Mouse (Mus musculus) ES-CJ7 (cell line): ENCODE results near the gene Zfp607b.

Experiments used
- DNase-seq: peaks from one replicate; pipeline ENCODE4 v3.0.0; 2011; ENCODE audit warnings: low read depth, low spot score

Gene Zfp607b

GRCm38 (mm10) chr7:27688815-27689612, at the start of gene Zfp607b:
Gene Zfp607b, plus strand, starts transcription at chr7:27689340.
- DNase-seq = peak; percentile 98

- DNase-seq = peak; percentile 74
Observed at GRCm38 (mm10) chr7:27644471-27644870, 44.7 kb upstream of the Zfp607b start.

GRCm38 (mm10) chr7:27646516-27646915, 42.6 kb upstream of the Zfp607b start:
- DNase-seq = peak; percentile 77

DNA sequence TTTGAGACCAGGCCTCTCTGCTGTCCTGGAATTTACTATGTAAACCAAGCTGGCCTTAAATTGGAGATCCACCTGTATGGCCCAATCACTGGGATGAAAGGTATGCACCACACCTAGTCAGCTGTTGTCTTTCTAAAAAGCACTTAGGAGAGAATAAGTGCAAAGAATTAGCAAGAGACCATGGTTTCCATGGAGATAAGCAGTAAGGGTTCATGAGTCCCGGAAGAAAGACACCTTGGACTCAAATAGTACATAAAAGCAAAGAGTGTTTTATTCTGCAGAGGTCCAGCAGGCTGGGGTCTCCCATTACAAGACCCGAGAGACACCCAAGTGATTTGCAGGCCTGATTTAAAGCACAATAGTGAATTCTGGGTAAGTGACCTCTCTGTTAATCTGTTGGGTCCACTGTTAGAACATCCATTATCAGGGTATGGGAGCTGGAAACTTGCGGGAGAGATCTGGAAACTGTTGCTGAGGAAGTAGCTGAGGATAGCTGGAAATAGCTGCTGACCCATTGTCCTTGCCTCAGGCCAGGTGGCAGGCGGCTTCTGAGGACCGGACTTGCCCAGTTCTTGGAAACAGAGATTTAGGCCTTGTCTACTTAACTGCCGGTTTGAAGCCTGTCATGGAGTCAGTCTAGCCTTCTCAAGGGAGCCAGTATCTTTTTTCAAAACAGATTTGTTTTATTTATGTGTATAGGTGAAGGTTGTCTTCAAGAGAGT, 41.7 kb upstream of the Zfp607b start:
- peak; percentile 81 for DNase-seq

DNA sequence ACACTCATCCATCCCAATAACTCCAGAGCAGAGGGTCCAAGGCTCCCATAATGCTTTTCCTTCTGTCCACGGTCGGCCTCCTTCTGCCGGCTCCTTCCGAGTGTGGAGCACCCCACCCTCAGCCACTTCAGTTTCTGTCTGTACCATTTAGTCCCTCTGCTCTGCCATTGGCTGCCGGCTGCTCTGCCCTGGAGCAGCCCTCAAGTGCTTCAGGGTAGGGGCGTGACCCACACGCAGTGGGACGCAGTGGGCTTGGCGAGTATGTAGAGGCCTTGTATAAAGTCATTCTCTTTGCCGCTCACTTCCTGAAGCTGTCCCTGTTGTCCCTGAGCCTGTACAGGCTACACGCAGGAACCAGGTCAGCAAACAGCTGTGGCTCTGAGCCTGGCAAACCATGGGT, 39.4 kb upstream of the Zfp607b start:
- peak; percentile 92 for DNase-seq

DNA sequence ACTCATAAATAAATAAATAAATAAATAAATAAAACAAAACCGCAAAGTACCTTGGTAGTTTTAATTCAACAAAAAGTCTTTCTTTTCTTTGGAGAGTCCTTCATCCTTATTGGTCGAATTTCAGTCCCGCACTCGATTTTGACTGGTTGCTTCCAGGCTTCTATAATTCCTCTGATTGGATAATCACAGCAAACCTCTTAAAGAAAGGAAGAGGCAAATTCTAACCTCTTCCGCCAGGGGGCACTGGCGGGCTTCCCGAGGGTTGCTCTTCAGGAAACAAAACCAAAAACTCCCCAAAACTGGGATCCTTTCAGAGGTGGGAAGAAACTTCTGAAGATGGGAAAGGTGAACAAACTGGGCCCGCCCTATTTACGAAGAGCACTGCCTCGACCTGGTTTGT, 38.2 kb upstream of the Zfp607b start:
- peak; percentile 93 for DNase-seq

- DNase-seq = peak; percentile 84
Observed at GRCm38 (mm10) chr7:27653681-27654437, 35.3 kb upstream of the Zfp607b start, which contains the start of gene Ttc9b. Gene Ttc9b, plus strand, starts transcription at chr7:27653915.

- peak; percentile 79 for DNase-seq
Observed at GRCm38 (mm10) chr7:27654607-27655276, 34.4 kb upstream of the Zfp607b start.

DNA sequence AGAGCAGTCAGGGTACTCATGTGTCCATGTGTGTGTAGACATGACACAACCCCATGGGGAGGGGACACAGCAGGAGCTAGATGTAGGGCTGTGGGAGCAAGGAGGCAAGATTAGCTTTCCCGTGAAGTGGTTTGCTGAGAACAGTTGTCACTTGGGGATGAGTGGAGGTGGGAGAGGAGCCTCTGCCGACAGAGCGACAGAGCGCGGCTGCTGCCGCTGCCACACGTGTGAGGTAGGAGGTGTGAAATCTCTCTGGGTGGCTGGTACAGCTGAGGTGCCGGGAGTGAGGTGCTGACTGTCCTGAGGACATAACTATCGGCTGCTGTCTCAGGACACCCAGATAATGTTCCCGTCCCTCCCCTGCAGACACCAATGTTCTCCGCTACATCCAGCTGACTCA, 33.6 kb upstream of the Zfp607b start:
- DNase-seq = no peak

- no peak for DNase-seq
Observed at GRCm38 (mm10) chr7:27656600-27656999, 32.5 kb upstream of the Zfp607b start.

DNA sequence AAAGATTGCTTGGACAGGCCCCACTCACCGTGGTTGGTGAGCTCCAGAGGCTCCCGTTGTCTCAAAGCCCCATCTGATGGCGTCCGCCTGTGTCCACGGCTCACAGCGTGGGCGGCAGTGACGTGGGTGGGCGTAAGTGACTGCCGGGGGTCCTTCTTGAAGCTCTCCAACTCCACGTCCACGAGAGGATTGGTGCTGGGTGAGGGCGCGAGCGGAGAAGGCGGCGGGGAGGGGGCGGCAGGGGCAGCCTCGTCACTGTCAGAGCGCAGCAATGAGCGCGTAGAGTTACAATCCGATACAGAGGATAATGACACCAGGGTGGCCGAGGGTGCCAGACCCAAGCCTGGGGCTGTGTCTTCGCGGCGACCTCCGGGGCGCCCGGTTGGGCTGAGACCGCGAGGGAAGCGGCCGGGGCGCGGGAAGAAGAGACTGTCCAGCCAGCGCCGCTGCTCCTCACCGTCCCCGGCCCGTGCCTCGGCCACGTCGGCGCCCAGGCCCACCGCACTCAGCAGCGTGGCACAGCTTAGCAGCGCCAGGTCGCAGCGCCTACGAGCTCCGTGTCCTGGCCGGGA, 31.2 kb upstream of the Zfp607b start:
- DNase-seq = no peak

GRCm38 (mm10) chr7:27658712-27659663, 30.2 kb upstream of the Zfp607b start:
- peak; percentile 51 for DNase-seq

GRCm38 (mm10) chr7:27662038-27662437, 27.1 kb upstream of the Zfp607b start:
- no peak for DNase-seq

DNA sequence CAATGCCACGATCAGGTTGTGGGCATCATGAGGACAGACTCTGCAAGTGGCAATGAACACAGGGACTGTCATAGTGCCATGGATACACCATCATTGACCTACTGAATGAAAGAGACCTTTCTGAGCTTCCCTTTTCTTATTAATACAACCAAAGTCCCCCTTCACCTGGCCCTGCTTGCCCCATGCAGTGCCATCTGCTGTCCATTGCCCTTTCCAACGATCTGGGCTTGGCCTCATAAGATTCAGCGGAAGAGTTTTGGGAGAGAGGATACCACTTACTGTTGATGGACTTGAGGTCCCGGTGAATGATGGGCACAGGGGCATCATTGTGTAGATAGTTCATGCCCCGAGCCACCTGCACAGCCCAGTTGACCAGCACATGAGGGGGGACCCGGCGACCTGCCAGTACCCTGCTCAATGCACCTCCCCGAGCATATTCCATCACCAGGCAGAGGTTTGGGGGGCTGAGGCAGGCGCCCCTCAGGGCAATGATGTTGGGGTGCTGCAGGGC, 16.0 kb upstream of the Zfp607b start:
- no peak for DNase-seq

GRCm38 (mm10) chr7:27673575-27674131, 15.5 kb upstream of the Zfp607b start:
- no peak for DNase-seq

GRCm38 (mm10) chr7:27674195-27674521, 15.0 kb upstream of the Zfp607b start:
- no peak for DNase-seq

- DNase-seq = peak; percentile 95
Observed at GRCm38 (mm10) chr7:27674522-27675221, 14.5 kb upstream of the Zfp607b start, which contains the start of gene Map3k10. Gene Map3k10, minus strand, starts transcription at chr7:27674598.

DNA sequence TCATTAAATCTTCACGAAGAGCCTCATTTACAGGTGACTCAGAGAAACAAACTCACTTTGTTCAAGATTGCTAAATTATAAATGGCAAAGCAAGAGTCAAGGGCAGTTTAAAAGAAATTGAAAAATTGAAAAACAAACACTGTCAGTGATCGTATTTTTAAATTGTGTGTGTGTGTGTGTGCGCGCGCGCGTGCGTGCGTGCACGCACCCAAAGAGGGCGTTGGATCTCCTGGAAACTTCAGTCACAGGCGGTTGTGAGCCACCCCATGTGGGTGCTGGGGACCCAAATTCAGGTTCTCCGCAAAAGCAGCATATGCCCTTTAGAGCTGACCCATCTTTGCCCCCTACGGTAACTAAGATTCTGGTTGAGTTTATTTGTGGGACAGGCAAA, 13.9 kb upstream of the Zfp607b start:
- DNase-seq = no peak

DNA sequence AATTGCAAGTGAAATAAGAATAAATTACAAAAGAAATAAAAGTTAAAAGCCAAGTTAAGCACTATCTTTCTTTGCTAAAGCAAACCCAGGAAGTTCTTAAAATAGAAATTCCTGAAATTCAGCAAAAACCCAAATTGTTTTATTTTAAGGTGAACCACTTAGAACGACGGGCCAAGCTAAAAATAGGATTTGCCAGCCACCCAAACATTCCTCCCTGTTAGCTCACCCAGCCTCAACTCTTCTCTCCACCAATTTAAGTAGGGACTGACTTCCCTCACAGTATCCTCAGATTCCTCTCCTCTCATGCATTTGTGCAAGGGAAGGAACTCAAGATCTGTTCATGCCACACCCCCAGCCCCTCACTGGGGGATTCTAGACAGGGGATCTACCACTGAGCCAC, 5.9 kb upstream of the Zfp607b start:
- no peak for DNase-seq
